Mouse (Mus musculus): ENCODE results near the gene Tufm.

The Tufm gene

GRCm38 (mm10) chr7:126465246-126466030, 21.7 kb upstream of the Tufm start:
- DNase-seq (ENCODE audit: low read depth, low spot score): no peak

GRCm38 (mm10) chr7:126466116-126466515, 21.0 kb upstream of the Tufm start:
- no peak for DNase-seq (ENCODE audit: low read depth, low spot score)

- no peak for DNase-seq (ENCODE audit: low read depth, low spot score)
Observed at GRCm38 (mm10) chr7:126466707-126467106, 20.5 kb upstream of the Tufm start.

GRCm38 (mm10) chr7:126467271-126467670, 19.9 kb upstream of the Tufm start:
- DNase-seq (ENCODE audit: low read depth, low spot score): peak; percentile 67

- no peak for DNase-seq (ENCODE audit: low read depth, low spot score)
Observed at GRCm38 (mm10) chr7:126467834-126468627, 19.1 kb upstream of the Tufm start.

GRCm38 (mm10) chr7:126470077-126470476, 17.1 kb upstream of the Tufm start:
- DNase-seq (ENCODE audit: low read depth, low spot score): no peak

- no peak for DNase-seq (ENCODE audit: low read depth, low spot score)
Observed at GRCm38 (mm10) chr7:126471361-126471760, 15.8 kb upstream of the Tufm start.

GRCm38 (mm10) chr7:126471853-126472252, 15.3 kb upstream of the Tufm start:
- no peak for DNase-seq (ENCODE audit: low read depth, low spot score)

GRCm38 (mm10) chr7:126472306-126472705, 14.9 kb upstream of the Tufm start:
- no peak for DNase-seq (ENCODE audit: low read depth, low spot score)

GRCm38 (mm10) chr7:126472713-126473112, 14.4 kb upstream of the Tufm start:
- no peak for DNase-seq (ENCODE audit: low read depth, low spot score)

GRCm38 (mm10) chr7:126473470-126474086, 13.6 kb upstream of the Tufm start:
- DNase-seq (ENCODE audit: low read depth, low spot score): no peak

- peak; percentile 42 for DNase-seq (ENCODE audit: low read depth, low spot score)
Observed at GRCm38 (mm10) chr7:126474486-126474955, 12.6 kb upstream of the Tufm start.

GRCm38 (mm10) chr7:126474993-126475581, 12.1 kb upstream of the Tufm start, which contains the start of gene Sh2b1:
Gene Sh2b1 (minus strand): TSS chr7:126475424.
- DNase-seq (ENCODE audit: low read depth, low spot score): peak; percentile 96

GRCm38 (mm10) chr7:126481699-126482098, 5.5 kb upstream of the Tufm start:
- peak; percentile 71 for DNase-seq (ENCODE audit: low read depth, low spot score)

- peak; percentile 93 for DNase-seq (ENCODE audit: low read depth, low spot score)
Observed at GRCm38 (mm10) chr7:126482392-126482871, 4.7 kb upstream of the Tufm start.

- peak; percentile 32 for DNase-seq (ENCODE audit: low read depth, low spot score)
Observed at GRCm38 (mm10) chr7:126487617-126488385, 640 bp downstream of the Tufm start.

- no peak for DNase-seq (ENCODE audit: low read depth, low spot score)
Observed at GRCm38 (mm10) chr7:126491005-126491404, 3.8 kb downstream of the Tufm start.

- no peak for DNase-seq (ENCODE audit: low read depth, low spot score)
Observed at GRCm38 (mm10) chr7:126491973-126492372, 4.8 kb downstream of the Tufm start.

- no peak for DNase-seq (ENCODE audit: low read depth, low spot score)
Observed at GRCm38 (mm10) chr7:126494120-126494519, 7.0 kb downstream of the Tufm start.

- no peak for DNase-seq (ENCODE audit: low read depth, low spot score)
Observed at GRCm38 (mm10) chr7:126496475-126496874, 9.3 kb downstream of the Tufm start.

GRCm38 (mm10) chr7:126497966-126498365, 10.8 kb downstream of the Tufm start:
- DNase-seq (ENCODE audit: low read depth, low spot score): no peak

Data from A20 (cell line).